Mouse (Mus musculus) liver, embryonic 12.5 days (tissue): ENCODE measurements around the gene Oxgr1. TPM values are rescaled to one million over a fixed set of nuclear protein-coding genes. Genes with fewer than 3 reads are reported as not detected.

ENCODE experiments used
- polyA plus RNA-seq: library from polyadenylated mRNA; unstranded; fragments of >200 nt; fragmentation: Nextera tagmentation; extraction: Ambion mirVana; gene quantifications from 2 replicates; pipeline ENCODE4 v1.2.1, GENCODE M21; 2016

Gene Oxgr1
- polyA plus RNA-seq, 1 experiment from 2014 or later: not detected

Other genes starting within 250 kb of the Oxgr1 start
- gene Mbnl2, start 233.2 kb upstream of the Oxgr1 start, polyA plus RNA-seq: 19.3 and 20.2 TPM in 2 replicates